Mouse (Mus musculus): ENCODE results near the gene Exd2. TPM values are rescaled to one million over a fixed set of nuclear protein-coding genes. Genes with fewer than 3 reads are reported as not detected.
A peak's percentile ranks its signal among the peaks of the same experiment; 100 is the strongest.
"Not testable (repeated sequence)": the region's sequence is repeated elsewhere in the genome, so short reads cannot be mapped to it uniquely, and the experiment has no call there.

Gene Exd2
- total and polyA plus RNA-seq, 2 experiments from 2014 or later = 32.7 to 40.0 TPM

GRCm38 (mm10) chr12:80458033-80458432 lies 4.9 kb upstream of the Exd2 start:
- DNase-seq (ENCODE audit: low spot score) (no peak), ATAC-seq (ENCODE audit: low FRiP score) (no peak)
- 76% methylated on average over 5 of the region's 5 CpGs for WGBS
- Histone ChIP-seq H3K27me3 (ENCODE audit: insufficient read depth, low read length) (no peaks in the 10 kb centered on the region), H3K36me3 (ENCODE audit: insufficient read depth, low read length) (no peaks in the 10 kb centered on the region), H3K27ac (ENCODE audit: low read depth, low read length) (no peak overlapping the region), H3K9ac (replicated peaks; ENCODE audit: low read length, poor library complexity, severe bottlenecking) (no peak overlapping the region), H3K4me2 (ENCODE audit: low read depth, low read length, poor library complexity, severe bottlenecking) (no peak overlapping the region), H3K4me3 (ENCODE audit: low read depth, low read length) (no peak overlapping the region), H3K9me3 (ENCODE audit: low read length) (no peaks in the 10 kb centered on the region), H3K4me1 (ENCODE audit: insufficient read depth, low read length) (no peaks in the 10 kb centered on the region)
- no peak for TF ChIP-seq CTCF (IDR thresholded peaks at IDR 0.05)

GRCm38 (mm10) chr12:80462292-80462896 lies 501 bp upstream of the Exd2 start:
- Histone ChIP-seq H3K4me2 (ENCODE audit: low read depth, low read length, poor library complexity, severe bottlenecking) (peak overlapping the region; percentile 61), H3K27ac (ENCODE audit: low read depth, low read length) (peak overlapping the region; percentile 57; the same call in 1 of the 2 replicates), H3K4me3 (ENCODE audit: low read depth, low read length) (peak overlapping the region; percentile 86), H3K9ac (replicated peaks; ENCODE audit: low read length, poor library complexity, severe bottlenecking) (0 out of 2 replicates have a peak overlapping the region, but pooled peaks have one; percentile 70)
- not testable (repeated sequence) for H3K9me3 ChIP-seq (ENCODE audit: low read length); H3K36me3 ChIP-seq (ENCODE audit: insufficient read depth, low read length); H3K4me1 ChIP-seq (ENCODE audit: insufficient read depth, low read length); H3K27me3 ChIP-seq (ENCODE audit: insufficient read depth, low read length)
- ATAC-seq (ENCODE audit: low FRiP score) (peak; percentile 43; the same call in 1 of the 2 replicates), DNase-seq (ENCODE audit: low spot score) (peak; percentile 66)
- TF ChIP-seq CTCF (IDR thresholded peaks at IDR 0.05) = peak; percentile 60
- 7% methylated on average over 10 of the region's 10 CpGs for WGBS

- DNase-seq (ENCODE audit: low spot score) = peak; percentile 3
- no peak for TF ChIP-seq CTCF (IDR thresholded peaks at IDR 0.05)
- 5% methylated on average over 17 of the region's 17 CpGs for WGBS
Observed at GRCm38 (mm10) chr12:80463666-80464269, 873 bp downstream of the Exd2 start.

GRCm38 (mm10) chr12:80470206-80470605 lies 7.3 kb downstream of the Exd2 start:
- Histone ChIP-seq H3K9me3 (ENCODE audit: low read length) (no peaks in the 10 kb centered on the region), H3K27ac (ENCODE audit: low read depth, low read length) (no peak overlapping the region), H3K4me3 (ENCODE audit: low read depth, low read length) (no peak overlapping the region), H3K9ac (replicated peaks; ENCODE audit: low read length, poor library complexity, severe bottlenecking) (no peak overlapping the region), H3K36me3 (ENCODE audit: insufficient read depth, low read length) (no peaks in the 10 kb centered on the region), H3K27me3 (ENCODE audit: insufficient read depth, low read length) (no peaks in the 10 kb centered on the region), H3K4me2 (ENCODE audit: low read depth, low read length, poor library complexity, severe bottlenecking) (no peak overlapping the region), H3K4me1 (ENCODE audit: insufficient read depth, low read length) (no peaks in the 10 kb centered on the region)
- WGBS = 89% methylated on average over 2 of the region's 2 CpGs
- DNase-seq (ENCODE audit: low spot score) (no peak), ATAC-seq (ENCODE audit: low FRiP score) (no peak)
- TF ChIP-seq CTCF (IDR thresholded peaks at IDR 0.05) = no peak

More at GRCm38 (mm10) chr12:80463666-80464269, 873 bp downstream of the Exd2 start:
- peak overlapping the region; percentile 70 for H3K9ac ChIP-seq (replicated peaks; ENCODE audit: low read length, poor library complexity, severe bottlenecking)
- no peaks in the 10 kb centered on the region for H3K27me3 ChIP-seq (ENCODE audit: insufficient read depth, low read length)
- H3K27ac ChIP-seq (ENCODE audit: low read depth, low read length) = peak overlapping the region; percentile 57; the same call in 1 of the 2 replicates
- H3K9me3 ChIP-seq (ENCODE audit: low read length) = no peaks in the 10 kb centered on the region
- H3K4me2 ChIP-seq (ENCODE audit: low read depth, low read length, poor library complexity, severe bottlenecking) = peak overlapping the region; percentile 61
- H3K4me3 ChIP-seq (ENCODE audit: low read depth, low read length) = peak overlapping the region; percentile 86
- no peaks in the 10 kb centered on the region for H3K36me3 ChIP-seq (ENCODE audit: insufficient read depth, low read length)
- ATAC-seq (ENCODE audit: low FRiP score) = no peak
- H3K4me1 ChIP-seq (ENCODE audit: insufficient read depth, low read length) = 0 out of 2 replicates have a peak, but pooled peaks cover 4% of the 10 kb centered on the region

GRCm38 (mm10) chr12:80471926-80472325 lies 9.0 kb downstream of the Exd2 start:
- no peaks in the 10 kb centered on the region for H3K27me3 ChIP-seq (ENCODE audit: insufficient read depth, low read length)
- no peak overlapping the region for H3K9ac ChIP-seq (replicated peaks; ENCODE audit: low read length, poor library complexity, severe bottlenecking)
- no peak overlapping the region for H3K27ac ChIP-seq (ENCODE audit: low read depth, low read length)
- no peak overlapping the region for H3K4me2 ChIP-seq (ENCODE audit: low read depth, low read length, poor library complexity, severe bottlenecking)
- H3K9me3 ChIP-seq (ENCODE audit: low read length) = no peaks in the 10 kb centered on the region
- no peaks in the 10 kb centered on the region for H3K4me1 ChIP-seq (ENCODE audit: insufficient read depth, low read length)
- H3K4me3 ChIP-seq (ENCODE audit: low read depth, low read length) = no peak overlapping the region
- no peak for TF ChIP-seq CTCF (IDR thresholded peaks at IDR 0.05)
- ATAC-seq (ENCODE audit: low FRiP score) (no peak), DNase-seq (ENCODE audit: low spot score) (no peak)
- H3K36me3 ChIP-seq (ENCODE audit: insufficient read depth, low read length) = no peaks in the 10 kb centered on the region
- 87% methylated on average over 4 of the region's 4 CpGs for WGBS

- DNase-seq (ENCODE audit: low spot score) = no peak
- WGBS = 87% methylated on average over 3 of the region's 3 CpGs
- TF ChIP-seq CTCF (IDR thresholded peaks at IDR 0.05) = no peak
- Histone ChIP-seq H3K4me1 (ENCODE audit: insufficient read depth, low read length) (no peaks in the 10 kb centered on the region), H3K4me2 (ENCODE audit: low read depth, low read length, poor library complexity, severe bottlenecking) (no peak overlapping the region), H3K27me3 (ENCODE audit: insufficient read depth, low read length) (no peaks in the 10 kb centered on the region), H3K4me3 (ENCODE audit: low read depth, low read length) (no peak overlapping the region), H3K36me3 (ENCODE audit: insufficient read depth, low read length) (no peaks in the 10 kb centered on the region), H3K27ac (ENCODE audit: low read depth, low read length) (no peak overlapping the region), H3K9me3 (ENCODE audit: low read length) (no peaks in the 10 kb centered on the region), H3K9ac (replicated peaks; ENCODE audit: low read length, poor library complexity, severe bottlenecking) (no peak overlapping the region)
- no peak for ATAC-seq (ENCODE audit: low FRiP score)
Observed at GRCm38 (mm10) chr12:80473731-80474130, 10.8 kb downstream of the Exd2 start.
